Mouse (Mus musculus): ENCODE results near the gene Cdc42ep2.

- TF ChIP-seq CTCF (IDR thresholded peaks at IDR 0.05; ENCODE audit: control insufficient read depth, insufficient read depth, low read length) (no peak), POLR2A (IDR thresholded peaks at IDR 0.05; ENCODE audit: borderline replicate concordance, control insufficient read depth, low read depth, low read length) (no peak)
These were observed 52.9 kb downstream of the Cdc42ep2 start for GRCm38 (mm10) chr19:5871683-5872082.

Data from bone marrow, adult 2 months (tissue).